Mouse (Mus musculus): ENCODE data around the gene Pde10a. TPM values are rescaled to one million over a fixed set of nuclear protein-coding genes. Genes with fewer than 3 reads are reported as not detected.

Pde10a gene
- total and polyA plus RNA-seq, 2 experiments from 2014 or later, result 14.7 to 55.4 TPM

- H3K27ac ChIP-seq (ENCODE audit: low read depth, low read length), result no peak overlapping the region
- 63% methylated on average over 4 of the region's 4 CpGs for WGBS
- no peaks in the 10 kb centered on the region for H3K27me3 ChIP-seq (ENCODE audit: insufficient read depth, low read length)
- H3K4me3 ChIP-seq (ENCODE audit: low read depth, low read length), result no peak overlapping the region
- H3K4me1 ChIP-seq (ENCODE audit: insufficient read depth), result no peaks in the 10 kb centered on the region
- TF ChIP-seq CTCF (IDR thresholded peaks at IDR 0.05; ENCODE audit: low read depth), result no peak
- ATAC-seq (no peak), DNase-seq (no peak)
- H3K9ac ChIP-seq, result no peak overlapping the region
- no peak overlapping the region for H3K4me2 ChIP-seq (ENCODE audit: low read depth)
- H3K36me3 ChIP-seq (ENCODE audit: insufficient read depth), result peaks cover 26% of the 10 kb centered on the region; the same call in 1 of the 2 replicates
- no peaks in the 10 kb centered on the region for H3K9me3 ChIP-seq (ENCODE audit: low read length)
These were observed 435.2 kb downstream of the Pde10a start for GRCm38 (mm10) chr17:8960386-8960785.

DNA sequence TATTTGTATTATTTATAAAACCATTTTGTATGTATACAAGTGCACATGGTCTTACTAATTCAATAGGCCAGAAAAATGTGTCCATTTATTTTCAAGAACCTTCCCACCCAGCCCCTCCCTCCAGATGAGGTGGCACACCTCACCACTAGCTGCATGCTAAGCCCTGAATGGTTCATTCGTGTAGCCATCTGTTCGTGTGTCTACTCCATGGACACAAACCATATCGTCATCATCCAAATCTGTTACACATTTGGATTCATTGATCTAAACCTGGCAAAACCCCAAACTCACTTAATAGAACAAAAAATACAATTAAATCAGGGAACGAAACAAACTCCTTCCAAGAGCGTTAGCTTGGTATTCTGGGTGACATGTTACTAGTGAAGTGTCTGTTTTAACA is 435.9 kb downstream of the Pde10a start:
- TF ChIP-seq CTCF (IDR thresholded peaks at IDR 0.05; ENCODE audit: low read depth), result no peak
- Histone ChIP-seq H3K9me3 (ENCODE audit: low read length) (no peaks in the 10 kb centered on the region), H3K27me3 (ENCODE audit: insufficient read depth, low read length) (no peaks in the 10 kb centered on the region), H3K4me3 (ENCODE audit: low read depth, low read length) (no peak overlapping the region), H3K4me2 (ENCODE audit: low read depth) (no peak overlapping the region), H3K36me3 (ENCODE audit: insufficient read depth) (peaks cover 31% of the 10 kb centered on the region), H3K27ac (ENCODE audit: low read depth, low read length) (no peak overlapping the region; the same call in 1 of the 2 replicates), H3K9ac (no peak overlapping the region), H3K4me1 (ENCODE audit: insufficient read depth) (no peaks in the 10 kb centered on the region)
- peak; percentile 39 for DNase-seq
- WGBS, result 26% methylated on average over 5 of the region's 5 CpGs
- 0 out of 2 replicates have a peak, but pooled peaks have one; percentile 1 for ATAC-seq

GRCm38 (mm10) chr17:8961644-8962043 is 436.5 kb downstream of the Pde10a start:
- WGBS, result 34% methylated on average over 14 of the region's 14 CpGs
- peaks cover 36% of the 10 kb centered on the region for H3K36me3 ChIP-seq (ENCODE audit: insufficient read depth)
- TF ChIP-seq CTCF (IDR thresholded peaks at IDR 0.05; ENCODE audit: low read depth), result no peak
- no peak overlapping the region for H3K4me2 ChIP-seq (ENCODE audit: low read depth)
- peak overlapping the region; percentile 10; the same call in 1 of the 2 replicates for H3K27ac ChIP-seq (ENCODE audit: low read depth, low read length)
- H3K27me3 ChIP-seq (ENCODE audit: insufficient read depth, low read length), result no peaks in the 10 kb centered on the region
- no peaks in the 10 kb centered on the region for H3K4me1 ChIP-seq (ENCODE audit: insufficient read depth)
- no peaks in the 10 kb centered on the region for H3K9me3 ChIP-seq (ENCODE audit: low read length)
- ATAC-seq, result peak; percentile 78
- no peak overlapping the region for H3K4me3 ChIP-seq (ENCODE audit: low read depth, low read length)
- no peak overlapping the region for H3K9ac ChIP-seq
- peak; percentile 32 for DNase-seq

DNA sequence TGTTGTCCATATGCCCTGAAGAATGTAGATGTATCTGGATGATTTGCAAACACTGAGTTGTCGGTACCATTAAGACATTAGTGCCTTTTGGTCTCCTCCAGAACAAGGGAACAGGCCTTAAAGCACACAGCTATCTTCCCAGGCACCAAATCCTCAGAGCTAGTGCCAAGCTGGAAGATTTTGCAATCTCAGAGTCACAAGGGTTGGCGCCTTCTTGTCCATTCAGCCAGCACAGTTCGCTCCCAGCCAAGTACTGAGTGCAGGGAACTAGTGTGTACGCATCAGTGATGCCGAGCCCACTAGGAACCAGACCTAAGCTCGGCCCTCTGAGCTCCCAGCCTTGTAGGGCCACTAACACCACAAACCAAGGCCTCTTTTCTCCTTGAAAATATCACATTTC is 440.0 kb downstream of the Pde10a start:
- H3K27ac ChIP-seq (ENCODE audit: low read depth, low read length), result no peak overlapping the region
- DNase-seq (no peak), ATAC-seq (no peak)
- H3K4me1 ChIP-seq (ENCODE audit: insufficient read depth), result no peaks in the 10 kb centered on the region
- peaks cover 57% of the 10 kb centered on the region for H3K36me3 ChIP-seq (ENCODE audit: insufficient read depth)
- H3K27me3 ChIP-seq (ENCODE audit: insufficient read depth, low read length), result no peaks in the 10 kb centered on the region
- no peak overlapping the region for H3K9ac ChIP-seq
- TF ChIP-seq CTCF (IDR thresholded peaks at IDR 0.05; ENCODE audit: low read depth), result no peak
- H3K4me2 ChIP-seq (ENCODE audit: low read depth), result no peak overlapping the region
- 79% methylated on average over 6 of the region's 6 CpGs for WGBS
- no peaks in the 10 kb centered on the region for H3K9me3 ChIP-seq (ENCODE audit: low read length)
- no peak overlapping the region for H3K4me3 ChIP-seq (ENCODE audit: low read depth, low read length)

GRCm38 (mm10) chr17:8972152-8972854 is 447.1 kb downstream of the Pde10a start:
- Histone ChIP-seq H3K4me3 (ENCODE audit: low read depth, low read length) (no peak overlapping the region), H3K36me3 (ENCODE audit: insufficient read depth) (peaks cover 55% of the 10 kb centered on the region), H3K27me3 (ENCODE audit: insufficient read depth, low read length) (no peaks in the 10 kb centered on the region), H3K4me1 (ENCODE audit: insufficient read depth) (no peaks in the 10 kb centered on the region), H3K9me3 (ENCODE audit: low read length) (no peaks in the 10 kb centered on the region), H3K4me2 (ENCODE audit: low read depth) (no peak overlapping the region), H3K27ac (ENCODE audit: low read depth, low read length) (no peak overlapping the region), H3K9ac (no peak overlapping the region)
- 16% methylated on average over 12 of the region's 12 CpGs for WGBS
- peak; percentile 29 for DNase-seq
- no peak for ATAC-seq
- TF ChIP-seq CTCF (IDR thresholded peaks at IDR 0.05; ENCODE audit: low read depth), result no peak

- no peak overlapping the region for H3K4me2 ChIP-seq (ENCODE audit: low read depth)
- ATAC-seq (no peak), DNase-seq (no peak)
- no peak overlapping the region for H3K27ac ChIP-seq (ENCODE audit: low read depth, low read length)
- H3K9ac ChIP-seq, result no peak overlapping the region
- WGBS, result 79% methylated on average over 5 of the region's 5 CpGs
- peaks cover 46% of the 10 kb centered on the region for H3K36me3 ChIP-seq (ENCODE audit: insufficient read depth)
- H3K9me3 ChIP-seq (ENCODE audit: low read length), result no peaks in the 10 kb centered on the region
- TF ChIP-seq CTCF (IDR thresholded peaks at IDR 0.05; ENCODE audit: low read depth), result no peak
- H3K27me3 ChIP-seq (ENCODE audit: insufficient read depth, low read length), result no peaks in the 10 kb centered on the region
- H3K4me1 ChIP-seq (ENCODE audit: insufficient read depth), result no peaks in the 10 kb centered on the region
- no peak overlapping the region for H3K4me3 ChIP-seq (ENCODE audit: low read depth, low read length)
These were observed 448.2 kb downstream of the Pde10a start for GRCm38 (mm10) chr17:8973331-8973730.

DNA sequence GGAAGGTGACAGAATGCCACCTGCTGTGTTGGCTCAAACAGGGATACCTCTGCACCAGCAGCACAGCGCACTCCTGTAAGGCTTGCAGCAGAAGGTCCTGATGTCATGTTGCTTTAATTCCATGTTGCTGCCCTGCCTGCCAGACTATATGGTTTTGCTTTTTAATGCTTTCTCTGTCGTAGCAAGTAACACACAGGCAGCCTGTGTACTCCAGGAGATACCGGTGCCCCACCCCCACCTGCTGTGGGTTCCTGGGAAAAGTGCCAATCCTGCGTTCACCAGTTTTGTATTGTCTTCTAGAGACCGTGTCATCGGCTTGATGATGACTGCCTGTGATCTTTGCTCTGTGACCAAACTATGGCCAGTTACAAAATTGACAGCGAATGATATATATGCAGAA is 449.3 kb downstream of the Pde10a start:
- Histone ChIP-seq H3K9me3 (ENCODE audit: low read length) (no peaks in the 10 kb centered on the region), H3K4me2 (ENCODE audit: low read depth) (no peak overlapping the region), H3K9ac (no peak overlapping the region), H3K27ac (ENCODE audit: low read depth, low read length) (no peak overlapping the region), H3K4me3 (ENCODE audit: low read depth, low read length) (no peak overlapping the region), H3K36me3 (ENCODE audit: insufficient read depth) (peaks cover 45% of the 10 kb centered on the region), H3K27me3 (ENCODE audit: insufficient read depth, low read length) (no peaks in the 10 kb centered on the region), H3K4me1 (ENCODE audit: insufficient read depth) (no peaks in the 10 kb centered on the region)
- DNase-seq (no peak), ATAC-seq (no peak)
- 40% methylated on average over 7 of the region's 7 CpGs for WGBS
- no peak for TF ChIP-seq CTCF (IDR thresholded peaks at IDR 0.05; ENCODE audit: low read depth)

Data from forebrain, postnatal 0 days (tissue).